Mouse (Mus musculus) embryonic fibroblast, embryonic 13.5 days (primary cell): Measurements from ENCODE around the gene Gan. TPM values are rescaled to one million over a fixed set of nuclear protein-coding genes. Genes with fewer than 3 reads are reported as not detected.

Source experiments
- H3K27ac ChIP-seq: 2 replicates; pipeline ENCODE4 v1.5.1; 2012; ENCODE audit warnings: low read length, control low read depth, inconsistent platforms; ENCODE audit not compliant: insufficient read depth
- H3K4me1 ChIP-seq: 2 replicates; pipeline ENCODE4 v1.6.1; 2011; ENCODE audit warnings: low read length; ENCODE audit not compliant: control insufficient read depth, insufficient read depth
- H3K4me3 ChIP-seq: 2 replicates; pipeline ENCODE4 v1.5.1; 2011; ENCODE audit warnings: mild to moderate bottlenecking, control low read depth, low read length; ENCODE audit not compliant: insufficient read depth
- CTCF ChIP-seq: IDR thresholded peaks from 2 replicates; pipeline ENCODE4 v1.5.1; 2011; ENCODE audit warnings: mild to moderate bottlenecking, control low read depth, low read length, moderate library complexity, borderline replicate concordance; ENCODE audit not compliant: insufficient read depth
- POLR2A ChIP-seq: IDR thresholded peaks from 2 replicates; pipeline ENCODE4 v1.6.1; 2011; ENCODE audit warnings: low read depth, mild to moderate bottlenecking, control low read depth, low read length, moderate library complexity
- polyA plus RNA-seq: library from polyadenylated mRNA; stranded (reverse); fragments of >200 nt; gene quantifications from 2 replicates; pipeline ENCODE4 v1.2.4, GENCODE M21; 2011; ENCODE audit warnings: low read depth; ENCODE audit not compliant: missing spikeins, insufficient read length

Gan gene
- polyA plus RNA-seq, 1 experiment, result 12.0 TPM

- peaks cover 3% of the 10 kb centered on the region; the same call in 1 of the 2 replicates for H3K4me1 ChIP-seq
- H3K27ac ChIP-seq, result no peak overlapping the region
- TF ChIP-seq POLR2A, result no peak
- no peak overlapping the region for H3K4me3 ChIP-seq
Observed at GRCm38 (mm10) chr8:117194355-117194754, 36.4 kb downstream of the Gan start.

GRCm38 (mm10) chr8:117196593-117196992 is 38.7 kb downstream of the Gan start:
- peaks cover 6% of the 10 kb centered on the region; the same call in 1 of the 2 replicates for H3K4me1 ChIP-seq
- H3K27ac ChIP-seq, result no peak overlapping the region
- TF ChIP-seq POLR2A, result no peak
- no peak for TF ChIP-seq CTCF
- no peak overlapping the region for H3K4me3 ChIP-seq

GRCm38 (mm10) chr8:117197551-117197950 is 39.6 kb downstream of the Gan start:
- no peak overlapping the region for H3K4me3 ChIP-seq
- TF ChIP-seq CTCF (no peak), POLR2A (no peak)
- peaks cover 6% of the 10 kb centered on the region; the same call in 1 of the 2 replicates for H3K4me1 ChIP-seq
- no peak overlapping the region for H3K27ac ChIP-seq

GRCm38 (mm10) chr8:117198141-117198935 is 40.4 kb downstream of the Gan start:
- peak overlapping the region; percentile 67 for H3K27ac ChIP-seq
- H3K4me3 ChIP-seq, result no peak overlapping the region
- H3K4me1 ChIP-seq, result peaks cover 6% of the 10 kb centered on the region; the same call in 1 of the 2 replicates
- TF ChIP-seq CTCF, result no peak
- TF ChIP-seq POLR2A, result no peak

- no peak overlapping the region for H3K27ac ChIP-seq
- TF ChIP-seq CTCF (no peak), POLR2A (no peak)
Observed at GRCm38 (mm10) chr8:117199658-117200057, 41.7 kb downstream of the Gan start.

GRCm38 (mm10) chr8:117200346-117200745 is 42.4 kb downstream of the Gan start:
- H3K4me1 ChIP-seq, result peaks cover 6% of the 10 kb centered on the region; the same call in 1 of the 2 replicates
- no peak overlapping the region for H3K27ac ChIP-seq
- no peak overlapping the region for H3K4me3 ChIP-seq
- TF ChIP-seq POLR2A (no peak), CTCF (no peak)

More at GRCm38 (mm10) chr8:117199658-117200057, 41.7 kb downstream of the Gan start:
- H3K4me3 ChIP-seq, result no peak overlapping the region
- peaks cover 6% of the 10 kb centered on the region; the same call in 1 of the 2 replicates for H3K4me1 ChIP-seq

- no peak overlapping the region for H3K4me3 ChIP-seq
- no peak for TF ChIP-seq CTCF
- H3K27ac ChIP-seq, result no peak overlapping the region
Observed at GRCm38 (mm10) chr8:117200803-117201202, 42.9 kb downstream of the Gan start.

GRCm38 (mm10) chr8:117201221-117202017 is 43.5 kb downstream of the Gan start:
- H3K27ac ChIP-seq, result no peak overlapping the region
- TF ChIP-seq POLR2A (no peak), CTCF (no peak)
- no peak overlapping the region for H3K4me3 ChIP-seq
- H3K4me1 ChIP-seq, result peaks cover 6% of the 10 kb centered on the region; the same call in 1 of the 2 replicates

More at GRCm38 (mm10) chr8:117200803-117201202, 42.9 kb downstream of the Gan start:
- peaks cover 6% of the 10 kb centered on the region; the same call in 1 of the 2 replicates for H3K4me1 ChIP-seq

GRCm38 (mm10) chr8:117203085-117203484 is 45.1 kb downstream of the Gan start:
- Histone ChIP-seq H3K27ac (no peak overlapping the region), H3K4me1 (0 out of 2 replicates have a peak, but pooled peaks cover 6% of the 10 kb centered on the region), H3K4me3 (no peak overlapping the region)
- no peak for TF ChIP-seq POLR2A
- no peak for TF ChIP-seq CTCF

- Histone ChIP-seq H3K27ac (no peak overlapping the region), H3K4me1 (no peaks in the 10 kb centered on the region), H3K4me3 (no peak overlapping the region)
- TF ChIP-seq CTCF, result no peak
- TF ChIP-seq POLR2A, result no peak
Observed at GRCm38 (mm10) chr8:117205884-117206283, 47.9 kb downstream of the Gan start.
